Mouse (Mus musculus) cerebellum, adult 2 months (tissue): ENCODE data around the gene Tbc1d14.

Experiments used
- CTCF ChIP-seq: fragments of 200-500 bp; IDR thresholded peaks from 2 replicates; pipeline ENCODE4 v1.5.1; 2011; ENCODE audit warnings: low read depth, mild to moderate bottlenecking, control low read depth, low read length, moderate library complexity, borderline replicate concordance; ENCODE audit not compliant: insufficient read depth
- POLR2A ChIP-seq: fragments of 200-500 bp; IDR thresholded peaks from 2 replicates; pipeline ENCODE4 v1.6.1; 2011; ENCODE audit warnings: low read length, control low read depth, borderline replicate concordance; ENCODE audit not compliant: insufficient read depth

DNA sequence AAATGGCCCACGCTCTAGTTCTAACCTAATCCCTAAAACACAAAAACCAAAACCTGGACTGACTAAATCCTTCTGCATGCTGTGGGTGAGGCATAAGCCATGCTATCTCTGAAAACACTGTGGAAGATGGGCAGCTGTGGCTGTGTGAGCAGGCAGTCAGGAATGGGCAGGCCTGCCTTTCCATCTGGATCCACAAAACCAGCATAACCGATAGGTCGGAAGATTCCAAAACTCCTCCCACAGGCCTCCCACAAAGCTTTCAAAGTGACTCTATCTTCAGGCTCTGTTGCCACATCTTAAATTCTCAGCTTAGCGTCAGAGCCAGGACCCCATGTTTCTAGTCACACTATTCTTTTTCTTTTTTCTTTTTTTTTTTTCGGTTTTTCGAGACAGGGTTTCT lies 99.2 kb downstream of the Tbc1d14 start:
- TF ChIP-seq POLR2A (no peak), CTCF (no peak)
